Mouse (Mus musculus): ENCODE measurements around the gene Spaca5. TPM values are rescaled to one million over a fixed set of nuclear protein-coding genes. Genes with fewer than 3 reads are reported as not detected.

Spaca5 gene
- not detected for polyA plus RNA-seq (2021)

DNA sequence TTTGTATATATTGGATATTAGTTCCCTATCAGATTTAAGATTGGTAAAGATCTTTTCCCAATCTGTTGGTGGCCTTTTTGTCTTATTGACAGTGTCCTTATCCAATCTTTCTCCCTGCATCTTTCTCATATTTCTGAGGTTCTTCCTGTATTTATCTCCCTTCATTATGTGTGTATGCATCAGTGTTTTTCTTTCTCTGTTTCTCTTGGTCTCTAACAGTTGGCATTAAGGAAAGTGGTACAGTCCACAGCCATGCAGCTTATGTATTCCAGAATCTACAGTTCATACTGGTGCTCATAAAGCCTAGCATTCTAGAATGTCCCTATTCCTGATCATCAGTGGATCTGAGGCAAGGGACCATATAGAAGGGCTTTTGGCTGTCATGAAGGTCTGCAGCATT lies at the start of gene Spaca5:
Gene Spaca5 (plus strand): TSS at position 301 of the 400 bp plus-strand sequence.
- TF ChIP-seq CTCF (IDR thresholded peaks at IDR 0.05): no peak
- ChIA-PET CTCF (no interaction called here), POLR2A (no interaction called here)
- no peak for DNase-seq (ENCODE audit: low read depth, low spot score)
- ATAC-seq: no peak
- H3K27me3 ChIP-seq: peaks cover 19% of the 10 kb centered on the region
- in situ Hi-C loops (cut with MboI; ENCODE audit: low pct_unique_long_range_greater_than_20kb): no loop called here

DNA sequence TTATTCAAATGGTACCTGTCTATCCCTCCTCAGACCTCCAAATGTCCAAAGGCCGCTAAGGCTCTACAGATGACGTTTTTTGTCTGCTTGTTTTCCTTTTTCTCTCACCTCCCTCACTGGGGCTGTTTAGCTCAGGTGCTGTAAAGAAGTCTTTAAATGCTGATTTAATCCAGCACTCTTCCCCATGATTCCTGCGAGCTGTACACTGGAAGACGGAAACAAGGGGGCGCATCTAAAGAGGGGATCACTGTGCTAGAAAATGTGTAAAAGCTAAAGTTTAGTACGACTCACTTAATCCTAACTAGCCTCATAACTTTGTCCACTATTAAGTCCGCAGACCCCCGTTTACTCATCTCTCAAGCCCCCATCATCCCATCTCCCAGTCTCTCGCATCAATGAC lies 6.7 kb upstream of the Spaca5 start:
- CTCF ChIA-PET: no interaction called here
- no peak for ATAC-seq
- H3K27me3 ChIP-seq: peaks cover 33% of the 10 kb centered on the region
- POLR2A ChIA-PET: no interaction called here
- no peak for DNase-seq (ENCODE audit: low read depth, low spot score)
- TF ChIP-seq CTCF (IDR thresholded peaks at IDR 0.05): no peak
- in situ Hi-C loops (cut with MboI; ENCODE audit: low pct_unique_long_range_greater_than_20kb): no loop called here

DNA sequence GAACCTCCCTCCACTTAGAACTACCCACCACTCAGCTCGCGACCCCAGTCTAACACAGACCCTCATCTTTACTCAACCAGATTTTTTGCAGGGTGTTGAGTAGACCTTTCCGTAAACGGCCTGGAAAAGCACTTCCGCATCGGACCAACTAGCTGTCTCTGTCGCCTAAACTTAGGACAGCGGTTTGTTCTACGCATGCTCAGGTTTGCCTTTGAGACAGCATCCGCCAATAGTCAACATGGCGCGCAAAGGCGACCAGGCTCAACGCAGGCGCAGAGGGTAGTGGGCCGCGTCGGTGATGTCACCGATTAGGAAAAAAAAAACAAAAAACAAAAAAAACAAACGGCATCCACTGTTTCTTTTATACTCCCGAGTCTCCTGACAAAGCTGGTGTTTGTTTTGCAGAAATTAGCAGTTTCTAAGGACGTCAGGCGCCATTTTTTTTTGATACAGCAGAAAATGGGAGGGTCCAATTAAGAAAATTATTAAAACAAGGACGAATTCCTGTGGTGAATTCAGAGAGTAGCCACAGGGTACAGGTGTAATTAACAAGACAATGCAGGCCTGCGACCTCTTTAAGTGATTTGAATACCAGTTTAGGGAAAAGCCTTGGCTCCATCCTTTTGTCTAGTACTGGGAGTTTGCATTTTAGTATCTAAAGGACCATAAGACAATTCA lies 6.2 kb upstream of the Spaca5 start, which contains the start of gene Zfp182:
Gene Zfp182 (minus strand): TSS at position 451 of the 678 bp plus-strand sequence.
- ChIA-PET CTCF (no interaction called here), POLR2A (no interaction called here)
- DNase-seq (ENCODE audit: low read depth, low spot score) (no peak), ATAC-seq (no peak)
- TF ChIP-seq CTCF (IDR thresholded peaks at IDR 0.05): no peak
- in situ Hi-C loops (cut with MboI; ENCODE audit: low pct_unique_long_range_greater_than_20kb): no loop called here
- peaks cover 33% of the 10 kb centered on the region for H3K27me3 ChIP-seq

DNA sequence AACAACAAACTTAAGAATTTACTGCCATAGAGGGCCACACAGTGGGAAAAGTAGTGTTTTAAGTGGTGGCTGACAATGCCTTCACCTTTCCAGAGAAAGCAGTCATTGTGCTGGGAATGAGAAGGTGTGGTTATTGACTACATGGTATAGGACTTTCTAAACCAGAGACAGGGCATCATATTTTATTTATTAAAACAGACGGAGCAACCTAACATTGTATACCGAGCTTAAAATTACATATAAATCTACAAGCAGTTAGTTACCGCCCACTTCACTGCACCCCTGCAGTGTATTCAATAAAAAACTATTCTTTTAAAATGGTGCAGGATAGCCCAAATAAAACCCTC lies 5.7 kb upstream of the Spaca5 start:
- DNase-seq (ENCODE audit: low read depth, low spot score): no peak
- no peak for ATAC-seq
- POLR2A ChIA-PET: no interaction called here
- peaks cover 29% of the 10 kb centered on the region for H3K27me3 ChIP-seq
- CTCF ChIA-PET: no interaction called here
- TF ChIP-seq CTCF (IDR thresholded peaks at IDR 0.05): no peak
- in situ Hi-C loops (cut with MboI; ENCODE audit: low pct_unique_long_range_greater_than_20kb): no loop called here

DNA sequence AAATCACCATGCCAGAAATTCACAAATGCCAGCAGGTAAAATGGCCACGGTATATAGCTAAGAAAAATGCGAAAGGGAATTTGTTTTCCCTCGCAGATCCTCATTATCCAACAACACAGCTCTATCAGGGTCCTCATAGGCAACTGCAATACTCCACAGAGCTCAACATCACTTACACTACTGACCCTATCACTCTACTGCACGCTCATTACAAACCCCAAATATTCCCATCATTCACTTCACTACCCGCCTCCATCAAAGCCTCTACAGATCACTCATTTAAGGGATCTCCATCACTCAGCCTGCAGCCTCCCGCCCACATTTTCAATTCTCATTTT lies 20.4 kb downstream of the Spaca5 start:
- ChIA-PET POLR2A (no interaction called here), CTCF (no interaction called here)
- H3K27me3 ChIP-seq: no peaks in the 10 kb centered on the region
- ATAC-seq: no peak
- in situ Hi-C loops (cut with MboI; ENCODE audit: low pct_unique_long_range_greater_than_20kb): no loop called here
- no peak for TF ChIP-seq CTCF (IDR thresholded peaks at IDR 0.05)
- no peak for DNase-seq (ENCODE audit: low read depth, low spot score)

DNA sequence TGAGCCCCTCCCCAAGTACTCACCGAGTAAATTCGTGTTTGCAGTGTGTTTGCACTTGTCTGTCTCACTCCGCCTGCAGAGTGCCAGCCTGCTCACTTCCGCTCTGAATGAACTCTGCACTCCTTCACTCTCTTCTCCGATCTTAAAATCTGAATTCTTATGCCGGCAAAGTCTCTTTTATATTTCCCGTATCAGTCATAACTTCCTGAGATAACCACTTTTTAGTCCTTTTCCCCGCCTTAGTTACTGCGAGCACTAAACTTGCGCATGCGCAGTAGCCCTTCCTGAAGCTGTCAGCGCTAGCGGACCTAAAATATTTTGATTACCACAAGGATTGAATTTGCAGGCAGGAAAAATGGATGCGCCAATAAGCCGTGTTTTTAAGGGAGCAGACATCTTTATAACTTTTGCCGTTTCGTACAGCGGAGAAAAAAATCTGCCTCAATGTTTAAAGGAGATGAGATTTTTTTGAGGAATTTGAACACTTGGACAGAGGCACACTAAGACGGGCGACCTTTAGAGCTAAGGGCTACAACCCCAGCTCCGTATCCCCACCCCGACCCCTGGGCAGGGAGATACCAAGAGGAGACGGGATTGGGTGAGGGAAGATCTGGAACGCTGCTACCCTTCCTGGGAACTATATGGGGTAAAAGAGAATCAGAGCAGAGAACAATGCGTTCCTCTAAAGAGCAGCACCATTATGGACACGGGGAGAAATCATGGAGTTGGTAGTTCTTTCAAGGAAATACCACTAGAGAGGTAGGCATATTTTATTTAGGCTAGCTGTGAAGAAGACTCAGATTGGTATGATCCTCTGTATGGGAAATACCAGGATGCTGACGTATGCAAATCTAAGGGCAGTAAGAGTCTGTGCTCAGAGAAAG lies 21.0 kb downstream of the Spaca5 start, which contains the start of gene Zfp300:
Gene Zfp300 (minus strand): TSS at position 545 of the 884 bp plus-strand sequence.
- DNase-seq (ENCODE audit: low read depth, low spot score) (peak; percentile 30), ATAC-seq (peak; percentile 92)
- CTCF ChIA-PET: no interaction called here
- in situ Hi-C loops (cut with MboI; ENCODE audit: low pct_unique_long_range_greater_than_20kb): no loop called here
- TF ChIP-seq CTCF (IDR thresholded peaks at IDR 0.05): no peak
- POLR2A ChIA-PET: no interaction called here
- no peaks in the 10 kb centered on the region for H3K27me3 ChIP-seq

DNA sequence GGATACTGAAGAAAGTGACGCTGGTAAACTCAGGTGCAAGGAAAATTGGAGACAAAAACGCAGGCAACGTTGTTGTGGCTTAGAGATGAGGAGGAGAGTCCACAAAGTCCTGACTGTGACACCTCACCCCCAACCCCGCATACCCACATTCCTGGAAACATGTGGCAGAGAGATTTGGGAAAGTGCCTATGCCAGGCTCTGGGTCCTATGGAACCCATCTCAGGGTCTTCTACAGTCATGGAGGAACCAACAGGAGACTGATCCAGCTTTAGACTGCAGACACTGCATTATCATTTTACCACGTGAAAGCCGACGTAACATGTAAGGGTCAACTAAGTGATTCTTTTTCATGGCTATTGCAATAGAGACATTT lies 21.6 kb downstream of the Spaca5 start:
- ATAC-seq (no peak), DNase-seq (ENCODE audit: low read depth, low spot score) (no peak)
- H3K27me3 ChIP-seq: no peaks in the 10 kb centered on the region
- in situ Hi-C loops (cut with MboI; ENCODE audit: low pct_unique_long_range_greater_than_20kb): no loop called here
- no peak for TF ChIP-seq CTCF (IDR thresholded peaks at IDR 0.05)
- ChIA-PET CTCF (no interaction called here), POLR2A (no interaction called here)

DNA sequence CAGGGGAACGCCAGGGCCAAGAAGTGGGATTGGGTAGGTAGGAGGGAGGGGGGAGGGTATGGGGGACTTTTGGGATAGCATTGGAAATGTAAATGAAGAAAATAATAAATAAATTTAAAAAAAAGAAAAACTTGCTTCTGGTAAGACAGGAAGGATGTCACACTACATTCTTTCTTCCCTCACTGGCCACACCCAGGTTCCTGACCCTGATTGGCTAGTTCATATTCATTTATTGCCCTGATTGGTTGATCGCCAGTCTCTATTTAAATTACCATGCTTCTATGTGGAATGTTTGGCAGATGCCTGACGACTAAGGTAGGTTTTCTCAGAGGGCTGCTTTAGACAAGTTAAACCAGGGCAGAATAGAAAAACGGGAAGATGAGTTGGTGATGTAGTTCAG lies 47.3 kb downstream of the Spaca5 start, which contains the start of gene Ssxa1:
Gene Ssxa1 (plus strand): TSS at position 301 of the 400 bp plus-strand sequence.
- ATAC-seq: no peak
- no peak for DNase-seq (ENCODE audit: low read depth, low spot score)
- in situ Hi-C loops (cut with MboI; ENCODE audit: low pct_unique_long_range_greater_than_20kb): no loop called here
- ChIA-PET POLR2A (no interaction called here), CTCF (no interaction called here)
- H3K27me3 ChIP-seq: peaks cover 44% of the 10 kb centered on the region
- TF ChIP-seq CTCF (IDR thresholded peaks at IDR 0.05): no peak

Other genes with a start within 250 kb of the Spaca5 start
- gene Timp1, start 198.2 kb upstream of the Spaca5 start, polyA plus RNA-seq (2021): 130 TPM
- 9.4 TPM for gene Syn1, start 147.4 kb upstream of the Spaca5 start, polyA plus RNA-seq (2021)
- 2.3 TPM for gene Cfp, start 136.9 kb upstream of the Spaca5 start, polyA plus RNA-seq (2021)
- gene Elk1, start 117.8 kb upstream of the Spaca5 start, polyA plus RNA-seq (2021): 23.8 TPM
- 53.6 TPM for gene Uxt, start 106.4 kb upstream of the Spaca5 start, polyA plus RNA-seq (2021)
- gene Zfp182, start 6.1 kb upstream of the Spaca5 start, polyA plus RNA-seq (2021): 3.1 TPM
- gene Zfp300, start 21.1 kb downstream of the Spaca5 start, polyA plus RNA-seq (2021): 1.4 TPM
- not detected for gene Ssxa1, start 47.4 kb downstream of the Spaca5 start, polyA plus RNA-seq (2021)
- not detected for gene Gm21876, start 107.2 kb downstream of the Spaca5 start, polyA plus RNA-seq (2021)

All from Patski (cell line).